Mouse (Mus musculus) liver, embryonic 14.5 days (tissue): ENCODE data around the gene Rapgef6. TPM values are rescaled to one million over a fixed set of nuclear protein-coding genes. Genes with fewer than 3 reads are reported as not detected.

Source experiments
- ATAC-seq: fragments of 200-750 bp; cut with Nextera tagmentation; 2 replicates; pipeline ENCODE4 v1.8.0; 2017; ENCODE audit warnings: moderate number of reproducible peaks, mild to moderate bottlenecking, moderate library complexity; ENCODE audit not compliant: insufficient read depth
- DNase-seq, 3 experiments: peaks; one replicate each; pipeline ENCODE4 v3.0.0-alpha.2; 2012 to 2013; ENCODE audit warnings: low read depth in 3 of 3, low spot score in 3 of 3
- H3K27ac ChIP-seq: fragments of 300-500 bp; sonication (generic); 2 replicates; pipeline ENCODE4 v1.5.1; 2014; ENCODE audit warnings: moderate library complexity, mild to moderate bottlenecking, control low read depth, inconsistent platforms
- H3K27me3 ChIP-seq: fragments of 300-500 bp; sonication (generic); 2 replicates; pipeline ENCODE4 v1.6.1; 2014; ENCODE audit warnings: mild to moderate bottlenecking, low read length, moderate library complexity; ENCODE audit not compliant: control insufficient read depth, insufficient read depth
- H3K36me3 ChIP-seq: fragments of 300-500 bp; sonication (generic); replicated peaks from 2 replicates; pipeline ENCODE4 v1.6.1; 2014; ENCODE audit warnings: low read depth; ENCODE audit not compliant: control insufficient read depth, insufficient read depth
- H3K4me1 ChIP-seq, 2 experiments: fragments of 200-500 bp in 1 of 2; fragments of 300-500 bp in 1 of 2; sonication (generic) in 1 of 2; replicated peaks; 2 replicates each; pipeline ENCODE4 v1.6.1; 2012 to 2014; ENCODE audit warnings: antibody characterized with exemption in 1 of 2, inconsistent platforms in 1 of 2, low read length in 1 of 2; ENCODE audit not compliant: control insufficient read depth in 2 of 2, insufficient read depth in 2 of 2
- H3K4me2 ChIP-seq: fragments of 300-500 bp; sonication (generic); 2 replicates; pipeline ENCODE4 v1.6.1; 2014; ENCODE audit warnings: low read depth, mild to moderate bottlenecking, control low read depth, moderate library complexity
- H3K4me3 ChIP-seq, 2 experiments: fragments of 200-500 bp in 1 of 2; fragments of 300-500 bp in 1 of 2; sonication (generic) in 1 of 2; 2 replicates each; pipeline ENCODE4 v1.5.1; 2012 to 2014; ENCODE audit warnings: low read depth in 2 of 2, low read length in 2 of 2, mild to moderate bottlenecking in 2 of 2, control low read depth in 1 of 2, inconsistent platforms in 1 of 2, moderate library complexity in 1 of 2; ENCODE audit not compliant: insufficient read depth in 1 of 2
- H3K9ac ChIP-seq: fragments of 300-500 bp; sonication (generic); replicated peaks from 2 replicates; pipeline ENCODE4 v1.6.1; 2014; ENCODE audit warnings: mild to moderate bottlenecking, control low read depth, moderate library complexity
- H3K9me3 ChIP-seq: fragments of 300-500 bp; sonication (generic); 2 replicates; pipeline ENCODE4 v1.6.1; 2016; ENCODE audit warnings: low read length, mixed read lengths; ENCODE audit not compliant: control insufficient read depth
- CTCF ChIP-seq: IDR thresholded peaks from 2 replicates; pipeline ENCODE4 v1.5.1; 2016; ENCODE audit warnings: antibody characterized with exemption, low read depth, control low read depth
- EP300 ChIP-seq: IDR thresholded peaks from 2 replicates; pipeline ENCODE4 v1.6.1; 2016; ENCODE audit warnings: antibody characterized with exemption, low read depth
- WGBS: fragments of 180-500 bp; shearing (Covaris S2); extraction: QIAGEN DNeasy Blood & Tissue Kit; methylation state at CpG from one replicate; pipeline ENCODE4 v1.1.7; 2014; ENCODE audit not compliant: insufficient replicate concordance; 5-methylcytosine and 5-hydroxymethylcytosine counted together
- polyA plus RNA-seq, 2 experiments: library from polyadenylated mRNA; depleted of rRNA in 1 of 2; stranded (reverse) in 1 of 2; unstranded in 1 of 2; fragments of >200 nt; fragmentation: Nextera tagmentation in 1 of 2; extraction: Ambion mirVana in 1 of 2; gene quantifications; 2 replicates each; pipeline versions ENCODE4 v1.2.1 to v1.2.3; 2012 to 2014

The Rapgef6 gene
- polyA plus RNA-seq (2012; rRNA removed), result 5.0 and 6.9 TPM in 2 replicates
- 15.7 and 17.0 TPM in 2 replicates for polyA plus RNA-seq (2014; fragmentation: Nextera tagmentation; extraction: Ambion mirVana)

DNA sequence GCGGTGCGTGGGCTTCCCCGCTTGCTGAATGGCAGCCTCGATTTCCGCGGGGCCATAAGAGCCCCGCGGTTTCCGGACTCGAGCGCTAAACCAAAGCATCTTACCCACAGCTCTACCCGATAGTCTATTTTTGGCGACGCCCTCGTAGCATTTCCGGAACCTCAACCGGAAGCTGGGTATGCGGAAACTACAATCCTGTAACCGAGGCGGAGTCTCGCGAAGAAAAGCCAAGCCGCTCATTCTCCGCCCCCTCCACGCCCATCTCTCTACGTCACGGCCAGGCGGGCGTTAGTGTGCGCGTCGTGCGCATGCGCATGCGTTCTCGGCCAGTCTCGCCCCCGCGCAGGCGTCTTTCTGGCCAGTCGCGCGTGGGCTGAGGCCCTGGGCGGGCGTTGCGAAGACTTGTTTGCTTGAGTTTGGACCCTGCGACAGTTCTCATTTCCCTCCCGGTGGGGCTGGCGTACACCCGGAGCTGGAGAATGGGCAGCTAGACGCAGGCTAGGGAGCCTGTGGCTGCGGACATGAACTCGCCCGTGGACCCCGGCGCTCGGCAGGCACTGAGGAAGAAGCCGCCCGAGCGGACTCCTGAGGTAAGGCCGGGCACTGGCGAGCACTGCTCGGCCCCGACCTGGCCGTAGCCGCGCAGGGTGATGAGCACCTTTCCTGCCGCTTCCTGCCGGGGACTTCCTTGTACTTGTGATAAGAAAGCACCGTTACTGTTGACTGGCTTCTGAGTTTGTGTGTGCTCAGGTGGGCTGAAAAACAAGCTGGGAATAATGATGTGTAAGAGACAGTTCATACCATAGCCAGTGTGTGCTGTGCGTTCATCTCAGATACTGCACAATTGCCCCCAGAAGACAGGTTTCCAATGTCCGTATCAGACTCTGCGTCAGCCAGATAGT is at the start of gene Rapgef6:
Gene Rapgef6 (plus strand): TSS at position 319 of the 902 bp plus-strand sequence.
- TF ChIP-seq EP300 (peak; percentile 26), CTCF (no peak)

GRCm38 (mm10) chr11:54478414-54478813 is 44.2 kb upstream of the Rapgef6 start:
- Histone ChIP-seq H3K4me3 (no peak overlapping the region), H3K27ac (no peak overlapping the region), H3K4me2 (no peak overlapping the region), H3K9ac (no peak overlapping the region), H3K36me3 (peaks cover 3% of the 10 kb centered on the region), H3K27me3 (no peaks in the 10 kb centered on the region), H3K4me1 (no peaks in the 10 kb centered on the region), H3K9me3 (no peaks in the 10 kb centered on the region)
- no peak for ATAC-seq
- peak in 1 of 3 experiments; percentile 14 for DNase-seq
- WGBS, result 87% methylated on average over 1 of the region's 1 CpGs
- peak; percentile 60 for TF ChIP-seq CTCF
- no peak for TF ChIP-seq EP300

More for the DNA sequence above, at the start of gene Rapgef6:
- peak within 1 kb of the TSS; percentile 99 for H3K9ac ChIP-seq
- ATAC-seq (peak; percentile 93), DNase-seq (peak; percentile 96 to 98 (median 97))
- no peaks in the 10 kb centered on the region for H3K27me3 ChIP-seq
- H3K9me3 ChIP-seq, result no peaks in the 10 kb centered on the region
- peak within 1 kb of the TSS; percentile 93 for H3K4me2 ChIP-seq
- H3K27ac ChIP-seq, result peak within 1 kb of the TSS; percentile 95
- H3K4me3 ChIP-seq, result peak within 1 kb of the TSS; percentile 94 to 97
- H3K36me3 ChIP-seq, result no peaks in the 10 kb centered on the region
- H3K4me1 ChIP-seq, result peaks cover 11 to 17% of the 10 kb centered on the region in 2 experiments
- WGBS, result under 1% methylated on average over 73 of the region's 73 CpGs

GRCm38 (mm10) chr11:54486041-54486440 is 36.6 kb upstream of the Rapgef6 start:
- Histone ChIP-seq H3K4me3 (no peak overlapping the region), H3K9ac (no peak overlapping the region)
- 75% methylated on average over 3 of the region's 3 CpGs for WGBS

DNA sequence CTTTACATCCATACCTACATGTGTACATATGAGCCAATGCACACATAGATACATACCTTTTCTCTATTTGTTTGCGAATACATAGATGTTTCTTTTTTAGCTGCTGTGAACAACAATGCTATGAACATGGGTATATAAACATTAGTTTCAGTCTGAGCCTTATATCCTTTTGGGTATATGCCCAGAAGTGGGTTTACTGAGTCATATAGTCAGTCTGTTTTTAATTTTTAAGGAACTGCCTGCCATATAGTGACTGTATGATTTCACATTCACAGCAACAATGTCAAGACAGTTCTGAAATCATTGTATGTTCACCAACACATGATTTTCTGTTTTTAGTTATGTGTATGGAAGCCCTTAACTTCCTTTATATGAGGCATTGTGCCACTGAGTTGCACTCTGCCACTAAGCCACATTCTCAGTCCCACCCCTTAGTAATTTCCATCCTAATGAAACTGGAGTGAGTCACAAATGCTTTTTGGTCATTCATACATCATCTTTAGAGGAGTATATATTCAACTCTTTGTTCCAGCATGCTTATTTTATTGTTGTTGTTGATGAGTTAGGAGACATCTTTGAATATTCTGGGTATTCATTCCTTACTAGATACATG is 30.6 kb upstream of the Rapgef6 start:
- Histone ChIP-seq H3K36me3 (no peaks in the 10 kb centered on the region; the same call in none of the 2 replicates), H3K4me1 (no peaks in the 10 kb centered on the region), H3K4me2 (no peak overlapping the region), H3K9me3 (no peaks in the 10 kb centered on the region), H3K9ac (no peak overlapping the region), H3K27ac (no peak overlapping the region), H3K27me3 (no peaks in the 10 kb centered on the region), H3K4me3 (no peak overlapping the region)
- TF ChIP-seq EP300 (no peak), CTCF (no peak)
- peak in 1 of 3 experiments; percentile 11 for DNase-seq
- no peak for ATAC-seq
- WGBS, result 90% methylated on average over 1 of the region's 1 CpGs

More at GRCm38 (mm10) chr11:54486041-54486440, 36.6 kb upstream of the Rapgef6 start:
- DNase-seq (no peak), ATAC-seq (no peak)
- H3K36me3 ChIP-seq, result no peaks in the 10 kb centered on the region; the same call in 1 of the 2 replicates
- TF ChIP-seq CTCF, result no peak
- TF ChIP-seq EP300, result no peak
- H3K27me3 ChIP-seq, result no peaks in the 10 kb centered on the region
- no peak overlapping the region for H3K4me2 ChIP-seq
- H3K27ac ChIP-seq, result no peak overlapping the region
- no peaks in the 10 kb centered on the region for H3K4me1 ChIP-seq
- H3K9me3 ChIP-seq, result no peaks in the 10 kb centered on the region

DNA sequence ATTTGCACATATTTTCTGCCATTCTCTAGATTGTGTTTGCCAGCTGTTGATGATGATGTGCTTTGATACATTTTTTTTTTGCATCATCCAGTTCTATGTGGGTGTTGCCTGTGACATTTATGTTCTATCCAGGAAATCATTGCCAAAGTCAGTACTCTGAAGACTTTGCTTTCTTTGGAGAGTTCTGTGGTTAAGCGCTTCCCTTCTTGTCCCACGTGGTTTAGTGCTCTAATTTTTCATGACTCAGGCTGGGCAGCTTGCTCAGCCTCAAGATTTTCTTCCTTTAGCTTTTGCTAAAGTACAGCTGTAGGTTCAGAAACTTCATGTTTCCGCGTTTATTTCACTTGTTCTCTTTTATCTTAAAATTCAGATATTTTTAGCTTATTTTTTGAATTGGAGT is 30.1 kb upstream of the Rapgef6 start:
- H3K4me2 ChIP-seq, result no peak overlapping the region
- no peak overlapping the region for H3K27ac ChIP-seq
- H3K27me3 ChIP-seq, result no peaks in the 10 kb centered on the region
- DNase-seq (peak in 1 of 3 experiments; percentile 14), ATAC-seq (no peak)
- no peaks in the 10 kb centered on the region for H3K9me3 ChIP-seq
- 42% methylated on average over 4 of the region's 4 CpGs for WGBS
- H3K36me3 ChIP-seq, result no peaks in the 10 kb centered on the region; the same call in none of the 2 replicates
- H3K4me1 ChIP-seq, result no peaks in the 10 kb centered on the region
- TF ChIP-seq CTCF, result no peak
- no peak for TF ChIP-seq EP300
- H3K4me3 ChIP-seq, result no peak overlapping the region
- H3K9ac ChIP-seq, result no peak overlapping the region
